Mouse (Mus musculus) liver, embryonic 16.5 days (tissue): ENCODE results near the gene Ddx60. TPM values are rescaled to one million over a fixed set of nuclear protein-coding genes. Genes with fewer than 3 reads are reported as not detected.

Source experiments
- ATAC-seq: fragments of 200-750 bp; cut with Nextera tagmentation; 2 replicates; pipeline ENCODE4 v1.8.0; 2017; ENCODE audit warnings: low read depth, mild to moderate bottlenecking, moderate number of reproducible peaks, moderate library complexity
- H3K27ac ChIP-seq: fragments of 300-500 bp; sonication (generic); 2 replicates; pipeline ENCODE4 v1.5.1; 2014; ENCODE audit warnings: mild to moderate bottlenecking, low read length
- H3K27me3 ChIP-seq: fragments of 300-500 bp; sonication (generic); 2 replicates; pipeline ENCODE4 v1.6.1; 2014; ENCODE audit warnings: low read depth, low read length, mixed read lengths; ENCODE audit not compliant: control insufficient read depth, insufficient read depth
- H3K36me3 ChIP-seq: fragments of 300-500 bp; sonication (generic); 2 replicates; pipeline ENCODE4 v1.6.1; 2014; ENCODE audit warnings: mild to moderate bottlenecking; ENCODE audit not compliant: control insufficient read depth, insufficient read depth
- H3K4me1 ChIP-seq: fragments of 300-500 bp; sonication (generic); 2 replicates; pipeline ENCODE4 v1.6.1; 2014; ENCODE audit warnings: low read depth, low read length, mixed read lengths; ENCODE audit not compliant: control insufficient read depth
- H3K4me2 ChIP-seq: fragments of 300-500 bp; sonication (generic); 2 replicates; pipeline ENCODE4 v1.6.1; 2014; ENCODE audit warnings: low read depth, low read length, mixed read lengths
- H3K4me3 ChIP-seq: fragments of 300-500 bp; sonication (generic); 2 replicates; pipeline ENCODE4 v1.5.1; 2014; ENCODE audit warnings: low read depth, mild to moderate bottlenecking, low read length
- H3K9ac ChIP-seq: fragments of 300-500 bp; sonication (generic); 2 replicates; pipeline ENCODE4 v1.6.1; 2014; ENCODE audit warnings: low read depth, low read length
- H3K9me3 ChIP-seq: fragments of 300-500 bp; sonication (generic); replicated peaks from 2 replicates; pipeline ENCODE4 v1.6.1; 2016; ENCODE audit warnings: low read length; ENCODE audit not compliant: control insufficient read depth
- WGBS: fragments of 180-500 bp; shearing (Covaris S2); extraction: QIAGEN DNeasy Blood & Tissue Kit; methylation state at CpG from one replicate; pipeline ENCODE4 v1.1.7; 2014; ENCODE audit not compliant: insufficient replicate concordance; 5-methylcytosine and 5-hydroxymethylcytosine counted together
- polyA plus RNA-seq: library from polyadenylated mRNA; unstranded; fragments of >200 nt; fragmentation: Nextera tagmentation; extraction: Ambion mirVana; gene quantifications from 2 replicates; pipeline ENCODE4 v1.2.1, GENCODE M21; 2015

Ddx60 gene
- polyA plus RNA-seq, 1 experiment from 2014 or later = 0.93 TPM

DNA sequence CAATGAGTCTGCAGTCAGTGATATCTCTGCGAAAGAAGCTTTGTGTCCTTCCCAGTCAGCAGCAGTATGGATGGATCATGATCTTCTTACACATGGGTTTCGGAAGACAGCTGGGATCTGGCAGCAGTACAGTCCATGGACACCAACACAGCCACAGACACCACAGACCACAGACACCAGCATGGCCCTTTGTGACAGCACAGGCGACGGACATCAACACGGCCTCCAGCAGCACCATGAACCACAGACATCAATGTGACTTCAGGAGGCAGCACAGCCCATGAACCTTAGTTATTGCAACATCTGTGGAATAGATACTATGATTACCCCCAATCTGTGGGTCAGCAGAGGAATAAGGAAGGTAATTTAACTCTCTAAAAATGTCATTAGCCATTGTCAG, 15.1 kb upstream of the Ddx60 start:
- Histone ChIP-seq H3K4me3 (no peak overlapping the region), H3K36me3 (no peaks in the 10 kb centered on the region), H3K27me3 (no peaks in the 10 kb centered on the region), H3K9me3 (no peaks in the 10 kb centered on the region), H3K27ac (no peak overlapping the region), H3K4me2 (no peak overlapping the region), H3K9ac (no peak overlapping the region), H3K4me1 (no peaks in the 10 kb centered on the region)
- WGBS = 66% methylated on average over 5 of the region's 5 CpGs
- no peak for ATAC-seq

DNA sequence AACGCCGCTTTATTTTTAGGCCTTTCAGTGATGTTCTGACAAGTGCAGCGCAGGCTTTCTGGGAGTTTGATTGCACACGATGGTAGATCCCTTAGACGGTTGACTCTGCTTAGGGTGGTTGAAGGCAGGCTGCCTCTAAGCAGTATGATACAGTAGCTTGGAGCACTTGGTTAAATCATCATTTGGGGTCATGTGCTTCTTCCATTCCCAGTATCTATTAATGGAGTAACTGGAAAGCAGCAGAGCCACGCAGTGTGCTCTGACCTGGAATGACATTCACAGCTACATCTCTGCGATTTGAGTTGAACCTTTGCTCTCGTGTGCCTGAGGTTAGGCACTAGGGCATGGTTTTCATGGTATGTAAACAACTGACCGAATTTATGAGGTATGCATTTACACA, 13.9 kb upstream of the Ddx60 start:
- Histone ChIP-seq H3K4me1 (no peaks in the 10 kb centered on the region), H3K9ac (no peak overlapping the region), H3K27me3 (no peaks in the 10 kb centered on the region), H3K9me3 (no peaks in the 10 kb centered on the region), H3K27ac (no peak overlapping the region), H3K36me3 (no peaks in the 10 kb centered on the region), H3K4me2 (no peak overlapping the region), H3K4me3 (no peak overlapping the region)
- WGBS = 64% methylated on average over 9 of the region's 9 CpGs
- no peak for ATAC-seq

GRCm38 (mm10) chr8:61917287-61917686, 10.6 kb upstream of the Ddx60 start:
- no peaks in the 10 kb centered on the region for H3K36me3 ChIP-seq
- no peak overlapping the region for H3K27ac ChIP-seq
- H3K4me1 ChIP-seq = no peaks in the 10 kb centered on the region
- no peak overlapping the region for H3K4me3 ChIP-seq
- no peaks in the 10 kb centered on the region for H3K27me3 ChIP-seq
- 62% methylated on average over 4 of the region's 4 CpGs for WGBS
- H3K9ac ChIP-seq = no peak overlapping the region
- H3K4me2 ChIP-seq = no peak overlapping the region
- H3K9me3 ChIP-seq = no peaks in the 10 kb centered on the region
- ATAC-seq = no peak

- Histone ChIP-seq H3K36me3 (no peaks in the 10 kb centered on the region), H3K9me3 (no peaks in the 10 kb centered on the region), H3K4me3 (no peak overlapping the region), H3K27ac (no peak overlapping the region), H3K4me2 (no peak overlapping the region), H3K4me1 (no peaks in the 10 kb centered on the region), H3K9ac (no peak overlapping the region), H3K27me3 (no peaks in the 10 kb centered on the region)
- WGBS = 59% methylated on average over 2 of the region's 2 CpGs
- no peak for ATAC-seq
These were observed 8.6 kb upstream of the Ddx60 start for GRCm38 (mm10) chr8:61919145-61919788.

DNA sequence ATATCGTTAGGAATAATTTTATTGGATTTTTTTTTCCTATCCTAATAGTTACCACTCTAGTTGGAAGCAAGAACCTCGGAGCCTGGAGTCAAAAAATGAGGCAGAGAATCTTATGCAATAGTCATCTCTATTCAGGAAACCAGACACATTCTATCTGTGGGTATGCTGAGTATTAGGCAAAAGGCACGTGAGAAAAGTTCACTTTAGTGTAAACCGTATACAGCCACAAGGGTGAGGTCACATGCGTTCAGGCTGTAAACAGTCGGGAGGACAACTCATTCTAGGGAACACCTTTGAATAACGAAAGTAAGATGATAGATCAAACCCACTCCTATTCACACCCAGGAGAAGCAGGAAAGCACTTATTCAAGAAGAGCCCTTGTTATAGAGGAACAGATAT, 7.5 kb upstream of the Ddx60 start:
- no peaks in the 10 kb centered on the region for H3K4me1 ChIP-seq
- no peak overlapping the region for H3K9ac ChIP-seq
- 50% methylated on average over 7 of the region's 7 CpGs for WGBS
- no peaks in the 10 kb centered on the region for H3K9me3 ChIP-seq
- no peak for ATAC-seq
- no peaks in the 10 kb centered on the region for H3K36me3 ChIP-seq
- no peak overlapping the region for H3K27ac ChIP-seq
- H3K4me3 ChIP-seq = no peak overlapping the region
- no peaks in the 10 kb centered on the region for H3K27me3 ChIP-seq
- H3K4me2 ChIP-seq = no peak overlapping the region

DNA sequence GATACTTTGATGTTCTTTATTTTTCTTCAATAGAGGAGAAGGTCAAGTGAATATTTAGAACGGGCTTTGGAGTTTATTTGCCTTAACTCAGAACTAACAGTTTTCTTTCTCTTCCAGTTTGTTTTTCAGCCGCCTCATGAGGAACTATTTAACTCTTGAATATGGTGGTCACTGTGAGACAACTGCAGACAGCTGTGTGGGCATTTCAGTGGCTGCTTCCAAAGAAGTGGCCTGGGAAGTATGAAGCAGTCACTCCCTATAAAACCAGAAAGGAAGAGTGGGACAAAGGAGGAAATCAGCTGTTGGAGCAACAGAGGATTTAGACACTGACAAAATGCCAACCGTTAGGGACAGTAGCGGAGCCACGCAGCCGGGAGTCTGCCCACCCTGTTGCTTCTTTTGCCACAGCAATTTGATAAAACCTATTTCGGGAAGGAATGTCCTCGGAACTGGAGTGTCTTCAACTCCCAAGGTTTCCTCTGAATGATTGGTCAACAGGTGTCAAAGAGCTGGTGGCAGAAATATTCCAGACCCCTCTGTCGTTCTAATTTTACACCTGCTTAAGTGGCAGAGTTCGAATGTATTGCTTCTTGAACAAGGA, 6.3 kb upstream of the Ddx60 start:
- H3K27ac ChIP-seq = no peak overlapping the region
- H3K4me2 ChIP-seq = no peak overlapping the region
- 63% methylated on average over 10 of the region's 10 CpGs for WGBS
- no peaks in the 10 kb centered on the region for H3K27me3 ChIP-seq
- no peaks in the 10 kb centered on the region for H3K9me3 ChIP-seq
- no peak overlapping the region for H3K9ac ChIP-seq
- no peak for ATAC-seq
- no peak overlapping the region for H3K4me3 ChIP-seq
- no peaks in the 10 kb centered on the region for H3K36me3 ChIP-seq
- H3K4me1 ChIP-seq = no peaks in the 10 kb centered on the region

- Histone ChIP-seq H3K36me3 (no peaks in the 10 kb centered on the region), H3K9ac (no peak overlapping the region), H3K4me2 (no peak overlapping the region)
These were observed 3.4 kb upstream of the Ddx60 start for GRCm38 (mm10) chr8:61924518-61924917.

DNA sequence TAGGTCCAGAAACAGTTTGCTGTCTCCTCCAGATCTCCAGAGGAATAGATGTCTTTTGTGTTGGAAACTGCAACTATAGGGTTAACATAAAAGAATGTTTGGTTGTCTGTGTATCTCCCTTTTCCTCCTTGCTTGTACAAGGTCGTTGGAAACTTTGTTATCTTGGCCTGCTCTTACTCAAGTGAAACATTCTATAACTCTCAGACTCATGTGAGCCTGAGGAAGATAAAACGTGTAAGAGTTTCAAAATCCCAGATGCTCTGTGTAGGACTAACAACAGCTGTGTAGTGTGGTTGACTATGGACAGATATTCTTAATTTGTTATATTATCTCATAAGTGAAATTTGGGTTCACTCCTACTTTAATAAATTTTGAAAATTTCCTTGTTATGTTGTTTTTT, 5.4 kb downstream of the Ddx60 start:
- H3K27me3 ChIP-seq = no peaks in the 10 kb centered on the region
- no peak overlapping the region for H3K27ac ChIP-seq
- no peaks in the 10 kb centered on the region for H3K9me3 ChIP-seq
- H3K36me3 ChIP-seq = no peaks in the 10 kb centered on the region
- H3K4me2 ChIP-seq = no peak overlapping the region
- 6% methylated on average over 2 of the region's 2 CpGs for WGBS
- H3K4me3 ChIP-seq = no peak overlapping the region
- no peak for ATAC-seq
- H3K4me1 ChIP-seq = no peaks in the 10 kb centered on the region
- no peak overlapping the region for H3K9ac ChIP-seq

More at GRCm38 (mm10) chr8:61924518-61924917, 3.4 kb upstream of the Ddx60 start:
- 55% methylated on average over 1 of the region's 1 CpGs for WGBS
- Histone ChIP-seq H3K27ac (no peak overlapping the region), H3K9me3 (no peaks in the 10 kb centered on the region), H3K4me1 (no peaks in the 10 kb centered on the region), H3K4me3 (no peak overlapping the region), H3K27me3 (no peaks in the 10 kb centered on the region)
- no peak for ATAC-seq

DNA sequence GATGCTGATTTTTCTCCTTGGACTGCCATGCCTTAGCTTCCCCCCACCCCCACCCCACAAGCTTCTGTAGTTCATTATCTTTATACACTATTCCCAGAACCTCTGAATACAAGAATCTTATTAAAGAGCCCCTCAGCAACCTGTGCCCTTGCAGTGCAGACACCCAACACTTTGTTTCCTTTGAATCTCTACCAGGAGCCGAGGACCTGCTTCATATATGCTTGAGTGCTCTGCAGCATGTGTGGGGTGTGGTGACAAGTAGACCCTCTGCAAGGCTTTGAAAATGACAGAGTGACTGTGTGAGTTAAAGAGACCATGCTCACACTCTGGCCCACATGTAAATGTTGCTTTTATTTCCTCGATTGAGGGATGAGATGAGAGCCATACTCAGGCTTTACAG, 9.7 kb downstream of the Ddx60 start:
- no peak for ATAC-seq
- Histone ChIP-seq H3K9me3 (no peaks in the 10 kb centered on the region), H3K27me3 (no peaks in the 10 kb centered on the region), H3K27ac (no peak overlapping the region), H3K4me2 (no peak overlapping the region), H3K4me1 (no peaks in the 10 kb centered on the region), H3K36me3 (no peaks in the 10 kb centered on the region), H3K4me3 (no peak overlapping the region), H3K9ac (no peak overlapping the region)
- 55% methylated on average over 2 of the region's 2 CpGs for WGBS
